Mouse (Mus musculus) bone marrow macrophage, adult 2 months (primary cell): ENCODE results near the gene Gsk3b. TPM values are rescaled to one million over a fixed set of nuclear protein-coding genes. Genes with fewer than 3 reads are reported as not detected.

ENCODE experiments used
- H3K27ac ChIP-seq: 2 replicates; pipeline ENCODE4 v1.5.1; 2012; ENCODE audit warnings: low read depth, low read length; ENCODE audit not compliant: insufficient read depth
- H3K4me1 ChIP-seq: 2 replicates; pipeline ENCODE4 v1.6.1; 2012; ENCODE audit warnings: low read length; ENCODE audit not compliant: control insufficient read depth, insufficient read depth
- H3K4me3 ChIP-seq: 2 replicates; pipeline ENCODE4 v1.5.1; 2012; ENCODE audit warnings: mild to moderate bottlenecking, low read length, moderate library complexity; ENCODE audit not compliant: insufficient read depth
- CTCF ChIP-seq: IDR thresholded peaks from 2 replicates; pipeline ENCODE4 v1.5.1; 2012; ENCODE audit warnings: low read depth, mild to moderate bottlenecking, low read length, moderate library complexity
- POLR2A ChIP-seq: IDR thresholded peaks from 2 replicates; pipeline ENCODE4 v1.6.1; 2012; ENCODE audit warnings: mild to moderate bottlenecking, low read depth, low read length, borderline replicate concordance
- polyA plus RNA-seq: library from polyadenylated mRNA; stranded (reverse); fragments of >200 nt; gene quantifications from 2 replicates; pipeline ENCODE4 v1.2.4, GENCODE M21; 2012; ENCODE audit not compliant: missing spikeins, insufficient read depth, insufficient read length

Gsk3b gene
- polyA plus RNA-seq, 1 experiment: 39.2 TPM

DNA sequence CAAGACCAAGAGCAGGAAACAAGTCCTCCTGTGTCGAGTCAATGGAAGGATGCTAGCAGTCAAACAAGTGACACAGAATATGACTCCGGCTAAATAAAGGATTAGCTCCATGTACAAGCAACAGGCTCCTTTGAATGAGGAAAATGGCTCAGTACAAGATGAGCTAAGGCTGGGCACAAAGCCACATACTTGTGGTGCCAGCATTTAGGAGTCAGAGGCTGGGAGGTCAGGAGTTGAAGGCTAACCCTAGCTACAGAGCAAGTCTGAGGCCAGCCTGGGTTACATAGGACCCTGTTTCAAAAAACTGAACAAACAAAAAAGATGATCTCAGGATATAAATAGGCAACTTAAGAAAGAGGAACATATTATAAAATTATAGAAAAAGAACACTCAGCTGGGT is 201.3 kb downstream of the Gsk3b start:
- Histone ChIP-seq H3K4me1 (peaks cover 3% of the 10 kb centered on the region), H3K4me3 (no peak overlapping the region), H3K27ac (no peak overlapping the region)
- TF ChIP-seq POLR2A: no peak
- TF ChIP-seq CTCF: no peak

DNA sequence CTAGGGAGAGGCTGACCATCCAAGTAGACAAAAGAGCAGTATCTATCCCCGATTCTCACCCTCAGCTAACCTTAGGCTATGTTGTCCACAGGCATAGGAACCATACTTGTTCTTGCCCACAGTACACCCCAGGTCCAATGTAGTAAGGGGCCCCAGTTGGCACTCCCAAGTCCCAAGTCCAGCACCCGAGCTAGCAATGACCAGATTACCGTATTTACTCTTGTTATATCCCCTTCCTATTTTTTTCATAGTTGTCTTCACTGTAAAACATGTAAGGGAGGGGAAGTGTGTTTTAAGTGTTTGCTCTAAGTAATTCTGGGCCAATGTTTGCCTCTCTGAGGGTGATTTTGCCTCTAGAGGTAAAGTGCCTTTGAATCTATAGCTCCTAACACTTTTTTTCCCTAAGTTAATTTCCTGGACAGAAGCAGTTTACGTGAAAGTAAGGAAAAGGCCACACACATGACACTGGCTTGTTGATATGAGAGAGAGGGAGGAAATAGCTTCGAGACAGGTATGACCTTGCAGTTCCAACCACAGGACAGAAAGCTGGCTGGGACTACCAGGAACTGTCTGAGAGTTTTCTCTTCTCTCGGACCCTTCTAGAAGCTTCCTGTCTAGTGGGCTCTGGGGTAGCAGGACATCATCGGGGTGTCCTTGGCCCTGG is 206.0 kb downstream of the Gsk3b start, which contains the start of gene Nr1i2:
TSS of gene Nr1i2 (minus strand) at position 140 of the 664 bp plus-strand sequence.
- H3K4me3 ChIP-seq: no peak within 1 kb of the TSS
- TF ChIP-seq POLR2A (no peak), CTCF (no peak)
- no peak within 1 kb of the TSS for H3K27ac ChIP-seq
- no peaks in the 10 kb centered on the region for H3K4me1 ChIP-seq

DNA sequence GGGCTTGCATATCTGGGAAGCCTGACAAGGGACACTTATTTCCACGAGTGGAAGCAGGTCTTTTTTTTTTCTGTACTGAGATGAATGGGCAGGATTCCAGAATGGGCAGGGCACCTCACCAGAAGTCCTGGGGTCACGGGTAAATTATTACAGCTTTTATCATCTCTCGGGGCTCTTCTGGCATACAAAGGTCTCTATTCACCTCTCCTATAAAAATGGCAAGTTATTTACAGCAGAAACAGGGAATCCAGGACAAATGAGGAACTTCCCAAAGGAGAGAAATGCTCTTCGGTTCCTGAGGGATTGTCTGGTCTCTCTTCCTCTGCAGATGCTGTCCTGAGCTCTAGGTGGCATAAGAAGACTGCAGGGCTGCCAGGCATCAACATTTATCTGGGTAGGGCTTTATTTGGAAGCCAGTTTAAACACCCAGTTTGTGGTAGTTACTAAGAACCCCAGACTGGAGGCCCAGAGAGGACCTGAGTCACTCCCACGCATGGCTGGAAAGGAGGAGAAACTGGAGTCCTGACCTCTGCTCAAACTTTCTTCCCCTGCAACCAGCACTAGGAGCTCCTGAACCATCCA is 206.6 kb downstream of the Gsk3b start:
- no peak overlapping the region for H3K27ac ChIP-seq
- no peak overlapping the region for H3K4me3 ChIP-seq
- no peaks in the 10 kb centered on the region for H3K4me1 ChIP-seq
- TF ChIP-seq POLR2A (no peak), CTCF (no peak)

Other genes starting within 250 kb of the Gsk3b start
- gene Gm36028, start 227.9 kb upstream of the Gsk3b start, polyA plus RNA-seq: not detected in 2 replicates
- gene Lrrc58, start 220.6 kb upstream of the Gsk3b start, polyA plus RNA-seq: 33.7 and 35.4 TPM in 2 replicates
- not detected in 2 replicates for gene Gpr156, start 172.5 kb upstream of the Gsk3b start, polyA plus RNA-seq
- not detected in 2 replicates for gene Nr1i2, start 205.8 kb downstream of the Gsk3b start, polyA plus RNA-seq